Mouse (Mus musculus): ENCODE results near the gene Klre1.

The Klre1 gene

DNA sequence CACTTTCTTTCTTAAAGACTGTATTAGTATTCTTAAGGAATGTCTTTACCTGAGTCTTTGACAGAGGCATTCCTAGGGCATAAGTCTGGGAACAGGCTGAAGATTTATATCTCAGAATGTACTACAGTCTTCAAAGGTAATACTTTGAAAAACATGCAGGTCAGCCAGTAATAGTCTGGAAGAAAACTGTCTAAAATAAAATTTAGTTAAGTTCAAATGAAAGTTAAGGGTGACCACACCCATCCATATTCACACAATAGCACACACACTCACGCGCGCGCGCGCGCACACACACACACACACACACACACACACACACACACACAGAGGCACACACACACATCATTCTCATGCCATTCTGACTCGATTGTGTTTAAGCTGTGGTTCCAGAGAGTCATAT is at the start of gene Klre1:
Gene Klre1, plus strand, starts transcription at position 301 of the 400 bp plus-strand sequence.
- DNase-seq: no peak

DNA sequence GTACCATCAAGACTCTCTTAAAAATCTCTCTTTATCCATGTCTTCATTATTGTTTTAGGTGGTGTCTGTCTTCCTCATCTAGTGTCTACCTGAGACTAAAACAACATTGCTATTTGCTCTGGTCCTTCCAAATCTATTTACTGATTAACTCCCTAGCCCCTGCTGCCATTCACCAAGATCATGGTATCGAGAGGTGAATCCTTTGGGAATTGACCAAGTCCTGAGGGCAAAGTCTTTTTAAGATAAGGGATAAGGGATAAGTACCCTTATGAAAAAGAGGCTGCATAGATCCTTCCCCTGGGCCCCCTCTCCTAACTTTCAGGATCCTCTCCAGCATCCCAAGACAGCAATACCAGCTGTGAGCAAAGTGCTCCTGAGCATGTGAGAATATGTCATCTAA is 48.1 kb upstream of the Klre1 start:
- no peak for DNase-seq

DNA sequence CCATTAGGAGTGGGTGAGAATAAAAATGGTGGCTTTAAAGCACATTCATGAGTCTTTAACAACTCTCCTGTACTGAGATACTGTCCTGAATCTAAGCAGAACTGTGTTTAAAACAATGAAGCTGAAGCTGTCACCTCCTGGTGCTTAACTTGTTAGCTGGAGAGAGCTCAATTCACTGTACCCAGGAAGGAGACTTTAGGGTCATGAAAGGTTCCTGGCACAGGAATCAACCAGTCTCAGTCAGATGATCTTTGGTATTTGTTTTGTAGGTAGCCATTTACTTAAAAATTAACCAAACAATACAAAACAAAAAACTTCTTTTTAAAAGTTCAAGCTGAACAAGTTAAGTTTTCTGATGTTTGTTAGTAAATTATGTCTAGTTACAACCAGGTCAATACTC is 47.4 kb upstream of the Klre1 start:
- no peak for DNase-seq

DNA sequence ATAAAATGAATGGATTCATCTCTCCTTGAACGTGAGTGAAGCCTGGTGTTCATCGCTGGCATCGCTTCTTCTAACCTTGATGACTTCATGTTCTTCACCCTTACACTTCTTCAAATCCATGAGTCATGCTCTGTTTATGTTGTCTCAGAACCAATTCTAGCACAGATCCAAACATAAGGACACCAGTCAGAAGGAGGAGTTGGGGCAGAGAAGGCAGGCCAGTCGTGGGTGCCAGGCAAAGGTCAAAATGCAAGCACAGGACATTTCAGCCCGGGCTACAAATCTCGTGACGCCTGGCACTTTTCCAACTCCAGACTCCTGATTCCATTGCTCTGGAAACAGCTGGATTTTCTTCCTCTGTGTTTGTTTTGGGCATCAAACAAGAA is 45.2 kb upstream of the Klre1 start:
- DNase-seq: peak; percentile 33

DNA sequence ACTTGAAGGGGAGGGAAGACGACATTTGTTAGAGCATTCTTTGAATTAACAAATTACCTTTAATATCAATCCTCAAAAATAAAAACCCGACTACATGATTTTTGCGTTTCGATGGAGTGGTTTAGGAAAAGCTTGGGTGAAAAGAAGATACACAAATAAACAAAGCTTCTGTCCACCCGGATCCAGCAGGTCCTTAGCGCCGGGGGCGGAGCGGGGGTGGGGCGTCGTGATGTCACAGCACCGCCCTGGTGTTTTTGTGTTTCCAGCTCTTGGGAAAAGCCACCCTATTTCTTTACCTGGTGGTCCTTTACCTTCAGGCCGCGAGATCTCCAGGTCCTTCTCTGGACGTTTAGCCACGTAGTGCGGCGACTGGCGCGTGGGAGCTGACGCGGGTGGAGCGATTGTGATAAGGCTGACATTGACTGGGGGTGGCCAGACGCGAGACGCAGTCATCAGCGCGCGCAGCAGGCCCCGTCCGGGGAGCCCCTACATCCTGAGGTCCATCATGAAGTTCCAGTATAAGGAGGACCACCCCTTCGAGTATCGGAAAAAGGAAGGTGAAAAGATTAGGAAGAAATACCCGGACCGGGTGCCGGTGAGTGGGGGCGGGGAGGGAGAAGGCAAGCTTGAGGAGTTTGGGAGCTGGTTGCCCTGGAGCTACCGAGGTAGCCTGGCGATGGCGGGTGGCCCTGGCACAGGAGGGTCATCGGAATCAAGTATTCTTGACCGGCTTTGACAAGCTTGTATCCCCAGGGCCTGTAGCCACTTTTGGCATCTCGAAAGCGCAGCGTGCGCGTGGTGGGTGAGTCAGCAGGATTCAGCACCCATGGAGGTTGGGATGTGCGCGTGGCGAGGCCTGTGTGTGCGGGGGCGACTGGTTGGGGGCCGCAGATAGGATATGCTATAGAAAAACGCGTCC is 44.5 kb upstream of the Klre1 start, which contains the start of gene Gabarapl1:
Gene Gabarapl1, plus strand, starts transcription at position 219 of the 919 bp plus-strand sequence.
- peak; percentile 82 for DNase-seq

DNA sequence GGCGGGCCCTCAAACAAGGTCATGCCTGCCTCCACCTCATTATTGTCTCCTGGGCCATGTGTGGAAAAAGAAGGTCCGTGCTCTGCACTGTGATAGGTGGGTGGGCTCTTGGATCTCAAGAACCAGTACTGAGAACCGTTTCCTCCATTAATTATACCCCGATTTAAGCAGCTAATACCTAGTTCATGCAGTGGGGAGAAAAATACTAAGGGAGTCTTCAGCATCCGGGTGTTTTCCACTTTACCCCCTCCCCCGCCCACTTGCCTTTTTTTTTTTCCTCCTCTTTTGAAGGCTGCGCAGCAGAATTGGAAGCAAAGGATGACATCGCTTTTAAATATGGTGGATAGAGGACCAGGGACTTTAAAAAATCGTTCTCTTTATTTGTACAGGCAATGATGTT is 43.6 kb upstream of the Klre1 start:
- DNase-seq: no peak

DNA sequence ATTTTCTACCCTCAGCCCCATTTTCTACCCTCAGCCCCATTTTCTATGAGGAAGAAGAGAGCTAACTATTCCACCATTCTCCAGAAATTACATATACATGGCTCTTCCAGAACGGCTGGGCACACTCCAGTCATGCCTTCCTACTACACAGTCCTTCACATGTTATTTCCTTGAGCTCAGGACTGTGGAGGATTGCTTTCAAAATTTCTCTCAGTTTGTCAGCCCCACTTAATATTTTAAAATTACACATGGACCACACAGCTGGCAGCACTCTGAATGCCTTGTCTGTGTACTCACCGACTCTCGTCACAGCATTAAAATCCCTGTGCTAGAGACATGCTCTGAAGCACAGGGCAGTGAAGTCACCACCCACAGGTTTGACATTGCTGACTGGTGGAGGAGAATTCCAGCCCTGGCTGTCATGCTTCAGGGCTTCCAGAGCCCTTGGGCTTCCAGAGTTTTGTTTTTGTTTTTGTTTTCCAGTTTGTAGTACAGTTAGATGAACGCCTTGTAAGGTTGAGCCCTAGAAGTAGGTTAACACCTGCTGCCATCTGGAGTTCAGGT is 43.0 kb upstream of the Klre1 start:
- DNase-seq: no peak

DNA sequence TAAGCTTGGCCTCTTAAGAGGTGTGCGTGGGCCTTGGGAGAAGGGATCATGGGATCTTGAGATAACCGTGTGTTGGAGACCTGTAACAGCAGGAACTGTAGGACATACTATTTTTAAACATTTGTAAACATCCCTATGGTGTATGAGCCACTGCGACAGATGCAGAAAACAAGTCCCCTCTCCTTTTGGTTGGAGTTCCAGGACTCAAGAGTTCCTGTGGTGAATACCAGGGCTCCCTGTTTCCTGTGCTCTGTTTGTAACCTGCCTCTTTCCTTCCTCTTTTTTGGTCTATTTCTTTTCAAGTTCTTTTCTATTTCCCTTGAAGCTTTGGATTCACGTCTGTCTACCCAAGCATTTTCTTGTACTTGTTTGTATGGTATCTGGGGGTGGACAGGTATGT is 42.0 kb upstream of the Klre1 start:
- DNase-seq: no peak

DNA sequence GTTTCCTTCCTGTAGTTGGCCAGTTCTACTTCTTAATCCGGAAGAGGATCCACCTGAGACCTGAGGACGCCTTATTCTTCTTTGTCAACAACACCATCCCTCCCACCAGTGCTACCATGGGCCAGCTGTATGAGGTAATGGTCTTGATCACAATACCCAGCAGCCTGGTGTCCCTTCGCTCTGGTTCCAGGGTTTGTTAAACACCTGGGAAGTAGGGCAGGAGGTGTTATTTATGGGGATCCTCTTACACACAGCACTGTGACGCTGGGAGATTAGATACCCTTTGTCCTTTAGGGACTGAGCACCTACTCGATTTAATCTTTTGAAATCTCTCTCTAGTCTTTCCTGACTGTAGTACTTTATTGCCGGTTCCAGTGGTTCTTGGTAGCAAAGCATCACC is 39.1 kb upstream of the Klre1 start:
- no peak for DNase-seq

DNA sequence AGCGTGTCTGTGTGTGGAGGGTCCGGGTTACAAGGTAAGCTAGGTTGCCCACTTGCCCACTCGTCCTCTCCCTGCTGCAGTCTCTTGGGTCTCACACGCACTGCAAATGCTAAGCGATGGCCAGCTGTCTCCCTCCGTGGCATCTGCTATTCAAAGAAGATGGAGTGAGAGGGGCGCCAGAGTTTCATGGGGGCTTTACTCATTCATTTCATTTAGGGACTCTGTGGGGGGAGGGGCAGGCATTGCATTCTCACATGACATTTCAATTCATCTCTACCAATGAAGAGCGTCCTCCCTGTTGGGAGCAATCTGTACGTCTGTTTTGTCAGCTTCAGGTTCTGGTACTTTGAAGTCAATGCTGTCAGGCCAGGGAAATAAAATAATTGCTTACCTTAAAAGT is 35.8 kb upstream of the Klre1 start:
- no peak for DNase-seq

DNA sequence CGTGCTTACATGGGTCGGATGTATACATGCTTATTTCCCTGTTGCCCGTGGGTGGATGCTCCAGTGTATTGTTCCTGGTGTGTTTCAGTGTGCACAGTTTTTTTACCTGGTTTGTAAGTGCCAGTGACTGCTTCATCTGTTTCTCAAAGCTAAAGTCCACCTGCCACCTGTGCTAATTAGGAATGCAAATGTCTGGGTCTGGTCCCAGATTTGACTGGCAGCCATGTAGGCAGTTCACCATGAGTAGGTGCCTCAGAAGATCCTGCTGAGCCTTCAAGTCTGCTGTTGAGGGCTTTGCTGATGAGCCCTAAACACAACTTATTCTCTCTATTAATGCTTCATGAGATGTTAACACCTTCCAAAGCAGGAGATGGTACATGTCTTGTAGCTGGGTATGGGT is 35.2 kb upstream of the Klre1 start:
- no peak for DNase-seq

DNA sequence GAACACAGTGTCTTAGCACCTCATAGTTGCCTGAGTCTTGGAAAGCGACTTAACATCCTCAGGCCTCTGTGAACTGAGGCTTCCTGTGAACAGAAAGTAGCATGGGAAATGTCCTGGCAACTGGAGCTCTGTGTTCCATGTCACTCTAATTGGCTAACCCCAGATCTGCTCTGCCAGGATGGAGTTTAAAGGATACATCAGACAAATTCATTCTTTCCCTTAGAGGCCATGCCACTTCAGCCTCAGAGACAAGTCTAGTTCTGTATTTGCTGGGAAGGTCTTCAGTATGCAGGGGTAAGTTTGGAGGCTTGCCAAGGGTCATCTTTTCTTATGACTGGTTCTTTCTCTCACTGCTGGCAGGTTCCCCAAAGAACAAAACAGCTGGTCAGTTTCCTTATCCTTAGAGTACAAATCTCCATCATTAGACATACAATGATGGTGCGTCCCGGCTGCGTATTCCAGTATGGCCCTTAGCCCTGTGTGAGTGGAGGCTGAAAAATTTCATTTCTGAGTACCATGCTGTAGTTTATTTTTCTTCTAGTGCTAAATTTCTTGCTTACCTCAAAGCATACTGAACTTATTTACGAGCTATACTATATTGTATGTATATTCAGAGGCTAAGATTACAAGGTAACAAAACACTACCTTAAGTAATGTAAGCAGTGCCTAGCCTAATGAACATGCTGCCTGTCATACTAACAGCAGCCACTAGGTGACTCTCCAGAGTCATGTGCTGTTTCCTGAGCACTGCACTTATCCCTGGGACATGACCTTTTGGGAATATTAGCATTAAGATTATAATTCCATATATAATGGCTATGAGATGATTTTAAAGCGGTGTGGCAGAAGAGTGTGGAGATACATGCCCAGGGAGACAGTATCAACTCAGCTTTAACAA is 33.7 kb upstream of the Klre1 start:
- peak; percentile 47 for DNase-seq

DNA sequence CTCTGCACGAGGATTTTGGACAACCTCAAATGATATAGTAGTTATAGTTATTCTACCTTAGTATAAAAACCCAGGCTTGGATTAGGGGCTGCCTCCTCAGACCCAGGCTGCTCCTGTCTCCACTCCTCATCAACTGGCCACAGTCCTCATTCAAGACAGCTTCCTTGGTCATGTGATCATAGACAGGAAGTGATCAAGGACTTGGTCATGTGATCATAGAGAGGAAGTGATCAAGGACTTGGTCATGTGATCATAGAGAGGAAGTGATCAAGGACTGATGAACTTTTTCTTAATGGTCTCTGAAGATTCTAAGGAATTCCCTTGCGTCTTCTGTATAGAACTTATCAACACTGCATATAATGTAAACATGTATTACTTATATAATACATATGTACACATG is 30.4 kb upstream of the Klre1 start:
- DNase-seq: no peak

DNA sequence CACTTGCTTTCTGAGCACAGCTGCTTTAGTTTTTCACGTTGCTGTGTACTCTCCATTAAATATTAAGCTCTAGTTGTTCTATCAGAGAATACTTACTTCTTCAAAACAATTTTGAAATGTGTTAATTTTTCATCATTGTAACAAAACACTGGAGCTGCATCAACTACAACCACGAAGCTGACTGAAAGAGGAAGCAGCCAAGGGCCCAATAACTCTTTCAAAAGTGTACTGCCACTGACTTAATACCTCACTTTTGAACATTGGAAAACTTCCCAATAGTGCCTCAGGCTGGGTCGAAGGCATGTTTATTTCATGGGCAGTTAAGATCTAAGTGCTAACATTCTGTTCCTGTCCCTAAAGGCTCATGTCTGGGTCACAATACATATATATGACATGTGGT is 29.7 kb upstream of the Klre1 start:
- no peak for DNase-seq

DNA sequence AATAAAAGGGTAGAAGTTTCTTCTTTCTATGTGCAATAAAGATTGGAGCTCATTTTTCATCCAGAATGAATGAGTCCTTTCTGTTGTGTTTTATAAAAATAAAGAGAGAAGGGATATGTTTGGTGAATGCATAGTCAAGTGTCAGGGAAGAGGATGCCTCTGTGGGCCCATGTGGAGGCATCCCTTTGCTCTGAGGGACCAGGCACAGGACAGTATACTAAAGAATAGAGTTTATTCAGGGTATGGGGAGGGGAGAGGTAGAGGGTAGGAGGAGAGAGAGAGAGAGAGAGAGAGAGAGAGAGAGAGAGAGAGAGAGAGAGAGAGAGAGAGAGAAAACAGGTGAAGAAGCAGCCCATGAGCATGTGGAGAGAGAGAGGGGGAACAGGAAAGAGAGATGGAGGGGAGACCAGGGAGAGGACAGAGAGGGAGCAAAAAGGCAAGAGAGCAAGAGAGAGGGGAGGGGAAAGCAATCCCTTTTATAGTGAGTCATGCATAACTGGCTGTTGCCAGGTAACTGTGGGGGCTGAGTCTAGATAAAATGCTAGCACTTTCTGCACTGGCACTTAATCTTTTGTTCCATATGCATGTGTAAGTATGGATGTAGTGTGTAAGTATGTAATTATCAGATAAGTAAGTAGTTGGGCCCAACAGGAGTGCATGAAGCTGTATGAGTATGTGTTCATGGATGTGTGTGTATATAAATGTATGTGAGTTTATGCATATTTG is 20.2 kb upstream of the Klre1 start:
- no peak for DNase-seq

DNA sequence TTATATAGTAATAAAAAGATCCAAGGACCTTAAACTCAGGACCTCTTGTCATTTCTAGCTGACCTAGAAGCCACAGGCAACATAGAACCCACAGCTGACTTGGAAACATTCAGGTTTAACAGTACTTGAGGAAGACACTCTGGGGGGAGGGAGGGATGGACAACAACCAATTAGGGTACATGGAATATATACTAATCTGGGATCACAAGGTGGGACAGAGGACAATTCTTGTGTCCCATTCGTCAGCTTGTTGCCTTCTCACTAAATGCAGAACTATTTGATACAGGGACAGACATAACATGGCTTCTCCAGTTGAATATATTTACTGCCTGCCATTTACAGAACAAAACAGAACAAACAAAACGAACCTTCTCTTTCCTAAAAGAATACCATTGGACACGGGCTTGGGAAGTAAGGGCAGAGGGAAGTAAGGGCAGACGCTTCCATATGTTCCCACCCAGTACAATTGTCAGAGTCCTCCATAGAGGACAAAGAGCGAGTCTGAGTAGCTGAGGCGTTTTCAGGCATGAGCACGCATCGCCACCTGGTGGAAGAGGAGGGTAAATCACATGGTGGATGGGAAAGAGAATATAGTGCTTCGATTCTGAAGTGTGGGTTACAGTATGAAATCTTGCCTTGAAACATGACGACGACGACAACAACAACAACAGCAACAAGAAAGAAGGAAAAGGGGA is 18.6 kb upstream of the Klre1 start:
- DNase-seq: peak; percentile 56

DNA sequence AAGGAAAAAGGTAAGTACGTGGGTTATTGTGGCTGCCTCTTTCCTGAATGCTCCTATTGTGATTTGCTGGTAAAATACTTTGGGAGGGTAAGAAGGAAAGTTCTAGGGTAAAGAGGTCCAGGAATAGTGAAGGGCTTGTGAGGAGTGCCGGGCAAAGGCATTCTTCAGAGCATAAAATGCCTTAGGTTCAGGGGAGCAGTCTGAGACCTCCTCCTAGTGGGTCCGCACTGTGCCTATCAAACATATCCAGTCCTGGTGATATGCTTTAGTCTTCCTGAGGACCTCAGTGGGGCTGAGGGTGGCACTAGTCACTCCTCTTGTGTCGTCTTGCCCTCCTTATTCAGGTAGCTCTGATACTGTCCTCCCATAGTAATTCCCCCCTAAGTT is 18.1 kb upstream of the Klre1 start:
- DNase-seq: no peak

DNA sequence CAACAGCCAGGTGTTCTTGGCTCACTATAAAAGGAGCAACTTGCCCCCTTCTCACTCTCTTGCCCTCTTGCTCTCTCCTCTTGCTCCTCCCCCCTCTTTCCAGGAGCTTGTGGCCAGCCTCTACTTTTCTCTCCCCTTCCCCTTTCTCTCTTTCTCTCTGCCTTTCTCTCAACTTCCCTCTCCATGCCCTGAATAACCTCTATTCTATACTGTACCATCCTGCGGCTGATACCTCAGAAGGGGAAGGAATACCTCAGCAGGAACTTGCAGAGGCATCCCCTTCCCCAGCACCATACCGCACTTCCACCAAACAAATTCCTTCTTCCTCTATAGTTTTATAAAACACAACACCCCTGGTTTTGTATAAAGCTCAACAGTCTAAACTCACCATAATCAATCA is 12.4 kb upstream of the Klre1 start:
- DNase-seq: no peak

DNA sequence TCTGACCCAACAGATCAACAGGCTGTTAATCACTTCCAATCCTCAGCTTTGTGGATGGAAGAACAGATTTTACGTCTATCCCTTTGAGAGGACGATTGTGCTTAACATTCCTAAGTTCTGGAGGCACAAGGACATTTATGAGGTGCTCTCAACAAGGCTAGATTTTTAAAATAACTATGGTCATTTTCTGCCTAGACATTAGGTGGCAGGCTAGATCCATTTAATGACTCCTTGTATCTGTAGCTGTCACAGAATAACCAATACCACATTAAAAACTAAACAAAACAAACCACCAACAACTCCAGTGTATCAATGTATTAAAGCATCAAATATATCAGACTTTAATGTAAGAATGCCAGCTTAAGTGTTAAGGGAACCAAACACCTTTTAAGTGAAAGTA is 2.4 kb upstream of the Klre1 start:
- DNase-seq: no peak

DNA sequence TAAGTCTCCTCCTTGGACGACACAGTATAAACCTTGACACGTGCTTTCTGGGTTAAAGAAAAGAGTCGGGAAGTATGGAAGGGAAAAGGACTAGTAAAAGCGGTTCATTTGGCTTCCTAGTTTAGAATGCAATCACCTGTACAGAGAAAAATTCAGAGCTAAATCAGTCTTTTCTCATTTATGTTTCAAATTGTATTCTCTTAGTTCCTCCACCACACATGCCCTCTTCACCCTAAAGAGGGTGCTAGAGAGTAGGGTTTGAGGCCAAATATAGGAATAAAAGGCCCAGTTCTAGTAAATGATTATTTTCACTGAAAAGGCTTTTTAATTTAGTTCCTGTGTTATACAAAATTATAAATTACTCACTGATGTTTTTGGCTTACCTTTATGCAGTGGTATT is 3.6 kb downstream of the Klre1 start:
- DNase-seq: no peak

DNA sequence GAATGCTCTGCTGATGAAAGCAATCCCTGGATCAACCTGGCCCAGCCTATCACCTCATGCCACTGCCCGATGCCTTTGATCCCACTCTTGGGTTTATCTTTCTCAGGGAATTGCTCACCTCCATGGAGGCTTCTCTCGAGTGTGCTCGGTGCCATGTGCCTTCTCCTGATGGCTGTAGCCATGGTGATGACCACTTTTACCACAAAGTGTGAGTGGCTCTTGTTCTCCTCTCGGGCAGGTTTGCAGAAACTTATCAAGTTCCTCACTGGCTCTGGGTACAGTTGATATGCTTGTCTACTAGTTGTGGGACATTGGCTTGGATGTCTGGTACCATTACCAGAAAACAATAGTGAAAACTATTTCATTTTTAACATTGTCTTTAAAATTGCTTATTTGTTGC is 4.2 kb downstream of the Klre1 start:
- no peak for DNase-seq

DNA sequence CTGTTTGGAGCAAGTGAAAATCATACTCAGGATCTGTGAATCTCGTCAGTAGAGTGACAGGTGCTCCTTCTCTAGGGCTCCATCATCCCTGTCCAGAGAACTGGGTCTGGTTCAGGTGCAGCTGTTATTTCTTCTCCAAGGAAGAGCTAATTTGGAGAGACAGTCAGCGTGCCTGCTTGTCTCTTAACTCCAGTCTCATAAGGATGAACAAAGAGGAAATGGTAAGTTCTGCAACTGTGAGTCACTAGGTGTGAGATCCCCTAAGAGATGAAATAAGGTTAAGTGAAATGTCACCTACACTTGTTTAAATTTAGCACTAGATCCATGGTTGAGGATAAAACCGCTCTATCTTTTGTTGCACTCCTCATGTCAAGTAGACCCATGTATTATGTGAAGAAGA is 5.3 kb downstream of the Klre1 start:
- DNase-seq: no peak
